Mouse (Mus musculus) heart, embryonic 11.5 days (tissue): ENCODE results near the gene R3hdm2. TPM values are rescaled to one million over a fixed set of nuclear protein-coding genes. Genes with fewer than 3 reads are reported as not detected.

Experiments
- ATAC-seq: fragments of 200-750 bp; cut with Nextera tagmentation; replicated peaks from 2 replicates; pipeline ENCODE4 v1.8.0; 2017; ENCODE audit warnings: moderate library complexity; ENCODE audit not compliant: insufficient number of reproducible peaks, low FRiP score, low TSS enrichment
- H3K27ac ChIP-seq: fragments of 300-500 bp; sonication (generic); 2 replicates; pipeline ENCODE4 v1.5.1; 2014; ENCODE audit warnings: mild to moderate bottlenecking, low read depth, low read length
- H3K27me3 ChIP-seq: fragments of 300-500 bp; sonication (generic); 2 replicates; pipeline ENCODE4 v1.6.1; 2014; ENCODE audit warnings: mild to moderate bottlenecking, low read length, mixed read lengths; ENCODE audit not compliant: control insufficient read depth, insufficient read depth
- H3K36me3 ChIP-seq: fragments of 300-500 bp; sonication (generic); 2 replicates; pipeline ENCODE4 v1.6.1; 2014; ENCODE audit warnings: mild to moderate bottlenecking, low read length, moderate library complexity, mixed read lengths; ENCODE audit not compliant: control insufficient read depth, insufficient read depth
- H3K4me1 ChIP-seq: fragments of 300-500 bp; sonication (generic); 2 replicates; pipeline ENCODE4 v1.6.1; 2014; ENCODE audit warnings: low read length; ENCODE audit not compliant: control insufficient read depth, insufficient read depth
- H3K4me2 ChIP-seq: fragments of 300-500 bp; sonication (generic); 2 replicates; pipeline ENCODE4 v1.6.1; 2014; ENCODE audit warnings: mild to moderate bottlenecking, moderate library complexity
- H3K4me3 ChIP-seq: fragments of 300-500 bp; sonication (generic); 2 replicates; pipeline ENCODE4 v1.5.1; 2014; ENCODE audit warnings: low read depth, low read length
- H3K9ac ChIP-seq: fragments of 300-500 bp; sonication (generic); 2 replicates; pipeline ENCODE4 v1.6.1; 2014; ENCODE audit warnings: mild to moderate bottlenecking, low read depth, low read length, moderate library complexity
- H3K9me3 ChIP-seq: fragments of 300-500 bp; sonication (generic); replicated peaks from 2 replicates; pipeline ENCODE4 v1.6.1; 2016; ENCODE audit warnings: low read length; ENCODE audit not compliant: control insufficient read depth
- whole genome bisulfite sequencing: fragments of 180-500 bp; shearing (Covaris S2); extraction: QIAGEN DNeasy Blood & Tissue Kit; methylation state at CpG from one replicate; pipeline ENCODE4 v1.1.7; 2014; ENCODE audit not compliant: insufficient replicate concordance; 5-methylcytosine and 5-hydroxymethylcytosine counted together
- polyA plus RNA-seq: library from polyadenylated mRNA; unstranded; fragments of >200 nt; fragmentation: Nextera tagmentation; extraction: Ambion mirVana; gene quantifications from 2 replicates; pipeline ENCODE4 v1.2.1, GENCODE M21; 2014

Gene R3hdm2
- polyA plus RNA-seq, 1 experiment from 2014 or later: 30.3 TPM

- peaks cover 79% of the 10 kb centered on the region for H3K27me3 ChIP-seq
- 0 out of 2 replicates have a peak, but pooled peaks have one; percentile 29 for ATAC-seq
- peak overlapping the region; percentile 94 for H3K4me2 ChIP-seq
- H3K4me3 ChIP-seq: peak overlapping the region; percentile 31
- H3K36me3 ChIP-seq: no peaks in the 10 kb centered on the region
- H3K9ac ChIP-seq: peak overlapping the region; percentile 59; the same call in 1 of the 2 replicates
- H3K27ac ChIP-seq: no peak overlapping the region
- H3K9me3 ChIP-seq: no peaks in the 10 kb centered on the region
- H3K4me1 ChIP-seq: peaks cover 63% of the 10 kb centered on the region
- WGBS: 1% methylated on average over 27 of the region's 27 CpGs
Measured at GRCm38 (mm10) chr10:127512813-127513212, 132.7 kb downstream of the R3hdm2 start.

GRCm38 (mm10) chr10:127513501-127514091, 133.5 kb downstream of the R3hdm2 start:
- H3K4me2 ChIP-seq: peak overlapping the region; percentile 94
- peak overlapping the region; percentile 31 for H3K4me3 ChIP-seq
- H3K4me1 ChIP-seq: peaks cover 63% of the 10 kb centered on the region
- H3K36me3 ChIP-seq: no peaks in the 10 kb centered on the region
- WGBS: under 1% methylated on average over 16 of the region's 16 CpGs
- no peaks in the 10 kb centered on the region for H3K9me3 ChIP-seq
- H3K9ac ChIP-seq: peak overlapping the region; percentile 59; the same call in 1 of the 2 replicates
- H3K27me3 ChIP-seq: peaks cover 72% of the 10 kb centered on the region
- ATAC-seq: no peak
- no peak overlapping the region for H3K27ac ChIP-seq

GRCm38 (mm10) chr10:127514111-127514698, 134.1 kb downstream of the R3hdm2 start:
- H3K4me3 ChIP-seq: 0 out of 2 replicates have a peak overlapping the region, but pooled peaks have one; percentile 31
- H3K27ac ChIP-seq: no peak overlapping the region
- 11% methylated on average over 13 of the region's 13 CpGs for WGBS
- no peaks in the 10 kb centered on the region for H3K9me3 ChIP-seq
- peaks cover 1% of the 10 kb centered on the region; the same call in 1 of the 2 replicates for H3K36me3 ChIP-seq
- ATAC-seq: no peak
- no peak overlapping the region for H3K9ac ChIP-seq
- peaks cover 58% of the 10 kb centered on the region for H3K4me1 ChIP-seq
- H3K4me2 ChIP-seq: peak overlapping the region; percentile 94
- H3K27me3 ChIP-seq: peaks cover 67% of the 10 kb centered on the region

- H3K4me3 ChIP-seq: peak within 1 kb of the TSS; percentile 31
- no peak for ATAC-seq
- peak within 1 kb of the TSS; percentile 94 for H3K4me2 ChIP-seq
- peaks cover 5% of the 10 kb centered on the region; the same call in 1 of the 2 replicates for H3K36me3 ChIP-seq
- no peak within 1 kb of the TSS for H3K27ac ChIP-seq
- H3K9ac ChIP-seq: no peak within 1 kb of the TSS
- 8% methylated on average over 6 of the region's 6 CpGs for whole genome bisulfite sequencing
- peaks cover 61% of the 10 kb centered on the region for H3K27me3 ChIP-seq
- peaks cover 52% of the 10 kb centered on the region for H3K4me1 ChIP-seq
- no peaks in the 10 kb centered on the region for H3K9me3 ChIP-seq
Measured at GRCm38 (mm10) chr10:127514764-127515163, 134.6 kb downstream of the R3hdm2 start, which contains the start of gene Ndufa4l2. TSS of gene Ndufa4l2 (plus strand) at chr10:127514967.

- Histone ChIP-seq H3K4me2 (peak overlapping the region; percentile 14; the same call in 1 of the 2 replicates), H3K4me1 (peaks cover 48% of the 10 kb centered on the region)
- no peak for ATAC-seq
Measured at GRCm38 (mm10) chr10:127515271-127515982, 135.3 kb downstream of the R3hdm2 start.

GRCm38 (mm10) chr10:127515983-127516459, 135.9 kb downstream of the R3hdm2 start:
- WGBS: 20% methylated on average over 8 of the region's 8 CpGs
- peaks cover 49% of the 10 kb centered on the region for H3K27me3 ChIP-seq
- no peak for ATAC-seq

More at GRCm38 (mm10) chr10:127515271-127515982, 135.3 kb downstream of the R3hdm2 start:
- WGBS: 27% methylated on average over 9 of the region's 9 CpGs
- H3K9ac ChIP-seq: no peak overlapping the region
- peaks cover 8% of the 10 kb centered on the region; the same call in 1 of the 2 replicates for H3K36me3 ChIP-seq
- H3K27ac ChIP-seq: no peak overlapping the region
- H3K27me3 ChIP-seq: peaks cover 55% of the 10 kb centered on the region
- H3K9me3 ChIP-seq: no peaks in the 10 kb centered on the region
- no peak overlapping the region; the same call in 1 of the 2 replicates for H3K4me3 ChIP-seq

GRCm38 (mm10) chr10:127516576-127517260, 136.6 kb downstream of the R3hdm2 start:
- ATAC-seq: no peak
- peaks cover 55% of the 10 kb centered on the region for H3K4me1 ChIP-seq
- H3K27ac ChIP-seq: no peak overlapping the region

More at GRCm38 (mm10) chr10:127515983-127516459, 135.9 kb downstream of the R3hdm2 start:
- Histone ChIP-seq H3K4me2 (peak overlapping the region; percentile 61), H3K4me1 (peaks cover 49% of the 10 kb centered on the region), H3K27ac (no peak overlapping the region), H3K9ac (peak overlapping the region; percentile 59), H3K4me3 (peak overlapping the region; percentile 18; the same call in 1 of the 2 replicates), H3K9me3 (no peaks in the 10 kb centered on the region), H3K36me3 (peaks cover 8% of the 10 kb centered on the region; the same call in 1 of the 2 replicates)

GRCm38 (mm10) chr10:127517941-127518340, 137.8 kb downstream of the R3hdm2 start:
- Histone ChIP-seq H3K9me3 (no peaks in the 10 kb centered on the region), H3K4me3 (no peak overlapping the region), H3K9ac (no peak overlapping the region), H3K4me1 (peaks cover 46% of the 10 kb centered on the region), H3K27me3 (peaks cover 35% of the 10 kb centered on the region), H3K36me3 (peaks cover 8% of the 10 kb centered on the region; the same call in 1 of the 2 replicates), H3K27ac (no peak overlapping the region), H3K4me2 (no peak overlapping the region)
- no peak for ATAC-seq
- WGBS: 90% methylated on average over 22 of the region's 22 CpGs

More at GRCm38 (mm10) chr10:127516576-127517260, 136.6 kb downstream of the R3hdm2 start:
- Histone ChIP-seq H3K9me3 (no peaks in the 10 kb centered on the region), H3K4me2 (peak overlapping the region; percentile 61), H3K27me3 (peaks cover 42% of the 10 kb centered on the region), H3K9ac (peak overlapping the region; percentile 59), H3K4me3 (peak overlapping the region; percentile 18), H3K36me3 (peaks cover 8% of the 10 kb centered on the region; the same call in 1 of the 2 replicates)
- WGBS: 10% methylated on average over 30 of the region's 30 CpGs
